Mouse (Mus musculus) testis, adult 2 months (tissue): ENCODE measurements around the gene Rpl36a.

ENCODE experiments used
- CTCF ChIP-seq: fragments of 200-500 bp; IDR thresholded peaks from 2 replicates; pipeline ENCODE4 v1.5.1; 2012; ENCODE audit warnings: low read depth, mild to moderate bottlenecking, inconsistent platforms, low read length, moderate library complexity; ENCODE audit not compliant: control insufficient read depth, insufficient read depth, insufficient replicate concordance
- POLR2A ChIP-seq: fragments of 200-500 bp; IDR thresholded peaks from 2 replicates; pipeline ENCODE4 v1.6.1; 2012; ENCODE audit warnings: low read depth, mild to moderate bottlenecking, inconsistent platforms, low read length, moderate library complexity; ENCODE audit not compliant: control insufficient read depth

DNA sequence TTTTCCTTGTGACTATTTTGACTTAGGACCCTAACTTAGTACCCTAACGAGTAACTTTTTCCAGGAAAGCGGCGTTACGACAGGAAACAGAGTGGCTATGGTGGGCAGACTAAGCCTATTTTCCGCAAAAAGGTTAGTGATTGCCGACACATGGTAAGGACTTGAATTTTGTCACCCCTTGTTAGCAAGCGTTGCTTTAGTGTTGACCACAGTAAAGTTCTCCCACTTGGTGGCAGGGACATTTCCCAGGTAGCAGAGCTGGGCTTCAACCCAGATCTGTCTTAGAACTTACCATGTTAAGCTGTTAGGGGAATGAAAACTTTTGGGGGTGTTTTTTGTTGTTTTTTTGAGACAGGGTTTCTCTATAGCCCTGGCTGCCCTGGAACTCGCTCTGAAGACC is 993 bp downstream of the Rpl36a start:
- TF ChIP-seq CTCF (no peak), POLR2A (no peak)
